Mouse (Mus musculus) embryo, embryonic 11.5 days (tissue): Measurements from ENCODE around the gene Mmp25.

Source experiments
- DNase-seq: peaks from one replicate; pipeline ENCODE4 v3.0.0-alpha.2; 2012; ENCODE audit warnings: low read depth, low spot score

The Mmp25 gene

GRCm38 (mm10) chr17:23644613-23645495, at the start of gene Mmp25:
Gene Mmp25 (minus strand): TSS chr17:23645277.
- DNase-seq = no peak

GRCm38 (mm10) chr17:23694491-23694890, 49.4 kb upstream of the Mmp25 start:
- DNase-seq = no peak

GRCm38 (mm10) chr17:23683856-23684672, 39.0 kb upstream of the Mmp25 start, which contains the start of gene Cldn9:
Gene Cldn9 (minus strand): TSS chr17:23684026.
- no peak for DNase-seq

GRCm38 (mm10) chr17:23683226-23683625, 38.1 kb upstream of the Mmp25 start:
- no peak for DNase-seq

- no peak for DNase-seq
Observed at GRCm38 (mm10) chr17:23682530-23682929, 37.5 kb upstream of the Mmp25 start.

- DNase-seq = no peak
Observed at GRCm38 (mm10) chr17:23682092-23682491, 37.0 kb upstream of the Mmp25 start.

GRCm38 (mm10) chr17:23681086-23681485, 36.0 kb upstream of the Mmp25 start:
- no peak for DNase-seq

- no peak for DNase-seq
Observed at GRCm38 (mm10) chr17:23680336-23680735, 35.3 kb upstream of the Mmp25 start.

GRCm38 (mm10) chr17:23679127-23679835, 34.2 kb upstream of the Mmp25 start, which contains the start of gene Cldn6:
Gene Cldn6 (plus strand): TSS chr17:23679249.
- DNase-seq = no peak

GRCm38 (mm10) chr17:23677236-23677679, 32.2 kb upstream of the Mmp25 start, which contains the start of gene Tnfrsf12a:
Gene Tnfrsf12a (minus strand): TSS chr17:23677468.
- DNase-seq = peak; percentile 68

GRCm38 (mm10) chr17:23676473-23677031, 31.5 kb upstream of the Mmp25 start:
- DNase-seq = no peak

- DNase-seq = no peak
Observed at GRCm38 (mm10) chr17:23675564-23676281, 30.6 kb upstream of the Mmp25 start.

GRCm38 (mm10) chr17:23675127-23675526, 30.1 kb upstream of the Mmp25 start:
- no peak for DNase-seq

- no peak for DNase-seq
Observed at GRCm38 (mm10) chr17:23674271-23674952, 29.3 kb upstream of the Mmp25 start.

- peak; percentile 90 for DNase-seq
Observed at GRCm38 (mm10) chr17:23673424-23674073, 28.5 kb upstream of the Mmp25 start, which contains the start of the genes Hcfc1r1 and Thoc6. Gene Hcfc1r1 (plus strand): TSS chr17:23673596. Gene Thoc6 (minus strand): TSS chr17:23673882.

- DNase-seq = no peak
Observed at GRCm38 (mm10) chr17:23672761-23673160, 27.7 kb upstream of the Mmp25 start.

- DNase-seq = no peak
Observed at GRCm38 (mm10) chr17:23671519-23671918, 26.4 kb upstream of the Mmp25 start.

GRCm38 (mm10) chr17:23670516-23671074, 25.5 kb upstream of the Mmp25 start:
- DNase-seq = no peak

- no peak for DNase-seq
Observed at GRCm38 (mm10) chr17:23665511-23665910, 20.4 kb upstream of the Mmp25 start.
